Mouse (Mus musculus): ENCODE measurements around the gene Ccdc153. TPM values are rescaled to one million over a fixed set of nuclear protein-coding genes. Genes with fewer than 3 reads are reported as not detected.

Ccdc153 gene
- polyA plus RNA-seq, 1 experiment from 2014 or later: not detected

- peaks cover 3% of the 10 kb centered on the region; the same call in 1 of the 2 replicates for H3K36me3 ChIP-seq (ENCODE audit: control insufficient read depth, insufficient read depth, low read length)
- H3K27me3 ChIP-seq (replicated peaks; ENCODE audit: control insufficient read depth, insufficient read depth, low read length): no peaks in the 10 kb centered on the region
- no peak overlapping the region for H3K4me3 ChIP-seq (ENCODE audit: low read depth, low read length)
- no peak overlapping the region for H3K4me2 ChIP-seq (ENCODE audit: low read length)
- WGBS: 88% methylated on average over 2 of the region's 2 CpGs
- H3K9ac ChIP-seq (ENCODE audit: low read length): no peak overlapping the region
- H3K27ac ChIP-seq (ENCODE audit: low read depth): no peak overlapping the region
- no peaks in the 10 kb centered on the region for H3K4me1 ChIP-seq (replicated peaks; ENCODE audit: control insufficient read depth, insufficient read depth, low read length)
- DNase-seq (ENCODE audit: low spot score) (no peak), ATAC-seq (replicated peaks; ENCODE audit: low FRiP score, low TSS enrichment, low read depth) (no peak)
- H3K9me3 ChIP-seq (ENCODE audit: control insufficient read depth, low read length): no peaks in the 10 kb centered on the region
These were observed 32.6 kb upstream of the Ccdc153 start for GRCm38 (mm10) chr9:44207840-44208239.

DNA sequence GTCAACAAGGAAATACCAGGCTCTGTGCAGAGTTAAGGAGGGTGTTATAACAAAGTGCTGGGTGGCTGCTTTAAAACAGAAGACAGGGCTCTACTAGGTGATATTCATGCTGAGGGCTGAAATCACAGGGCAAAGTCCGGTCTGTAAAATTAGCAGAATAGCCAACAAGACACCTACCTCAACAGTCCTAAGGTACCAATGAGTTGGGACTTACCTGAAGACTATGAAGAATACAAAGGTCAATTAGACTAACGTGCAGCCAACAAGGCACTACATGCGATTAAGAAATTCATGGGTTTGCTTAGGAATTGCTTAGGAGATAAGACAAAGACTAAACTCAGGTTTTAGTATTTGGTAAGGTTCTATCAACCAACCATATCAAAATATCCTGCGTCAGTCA lies 31.1 kb upstream of the Ccdc153 start:
- no peak overlapping the region for H3K9ac ChIP-seq (ENCODE audit: low read length)
- H3K9me3 ChIP-seq (ENCODE audit: control insufficient read depth, low read length): no peaks in the 10 kb centered on the region
- peaks cover 3% of the 10 kb centered on the region; the same call in 1 of the 2 replicates for H3K36me3 ChIP-seq (ENCODE audit: control insufficient read depth, insufficient read depth, low read length)
- WGBS: 84% methylated on average over 4 of the region's 4 CpGs
- ATAC-seq (replicated peaks; ENCODE audit: low FRiP score, low TSS enrichment, low read depth) (peak; percentile 64; the same call in 1 of the 2 replicates), DNase-seq (ENCODE audit: low spot score) (no peak)
- no peak overlapping the region for H3K27ac ChIP-seq (ENCODE audit: low read depth)
- H3K4me1 ChIP-seq (replicated peaks; ENCODE audit: control insufficient read depth, insufficient read depth, low read length): no peaks in the 10 kb centered on the region
- no peaks in the 10 kb centered on the region for H3K27me3 ChIP-seq (replicated peaks; ENCODE audit: control insufficient read depth, insufficient read depth, low read length)
- no peak overlapping the region for H3K4me2 ChIP-seq (ENCODE audit: low read length)
- no peak overlapping the region for H3K4me3 ChIP-seq (ENCODE audit: low read depth, low read length)

GRCm38 (mm10) chr9:44212406-44212805 lies 28.1 kb upstream of the Ccdc153 start:
- DNase-seq (ENCODE audit: low spot score) (no peak), ATAC-seq (replicated peaks; ENCODE audit: low FRiP score, low TSS enrichment, low read depth) (no peak)
- Histone ChIP-seq H3K27me3 (replicated peaks; ENCODE audit: control insufficient read depth, insufficient read depth, low read length) (no peaks in the 10 kb centered on the region), H3K4me2 (ENCODE audit: low read length) (no peak overlapping the region), H3K9me3 (ENCODE audit: control insufficient read depth, low read length) (no peaks in the 10 kb centered on the region), H3K4me3 (ENCODE audit: low read depth, low read length) (no peak overlapping the region), H3K27ac (ENCODE audit: low read depth) (no peak overlapping the region), H3K9ac (ENCODE audit: low read length) (no peak overlapping the region), H3K4me1 (replicated peaks; ENCODE audit: control insufficient read depth, insufficient read depth, low read length) (no peaks in the 10 kb centered on the region), H3K36me3 (ENCODE audit: control insufficient read depth, insufficient read depth, low read length) (peaks cover 3% of the 10 kb centered on the region; the same call in 1 of the 2 replicates)
- WGBS: 90% methylated on average over 4 of the region's 4 CpGs

DNA sequence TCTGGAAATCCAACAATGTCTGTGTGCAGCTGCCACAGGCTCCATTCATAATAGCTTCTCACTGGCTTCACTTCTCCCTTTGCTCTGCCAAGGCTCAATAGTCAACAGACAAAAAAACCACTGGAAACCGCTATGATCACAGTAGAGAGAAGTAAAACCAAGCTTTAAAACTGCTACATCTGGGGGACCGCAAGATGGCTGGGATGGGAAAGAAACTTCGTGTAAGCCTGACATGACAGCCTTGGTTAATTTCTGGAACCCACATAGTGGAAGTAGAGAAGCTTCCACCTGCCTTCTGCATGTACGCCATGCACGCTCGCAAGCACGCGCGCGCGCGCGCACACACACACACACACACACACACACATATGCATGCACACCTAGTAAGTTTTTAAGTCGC lies 26.9 kb upstream of the Ccdc153 start:
- H3K27me3 ChIP-seq (replicated peaks; ENCODE audit: control insufficient read depth, insufficient read depth, low read length): no peaks in the 10 kb centered on the region
- H3K9me3 ChIP-seq (ENCODE audit: control insufficient read depth, low read length): no peaks in the 10 kb centered on the region
- DNase-seq (ENCODE audit: low spot score) (no peak), ATAC-seq (replicated peaks; ENCODE audit: low FRiP score, low TSS enrichment, low read depth) (no peak)
- H3K36me3 ChIP-seq (ENCODE audit: control insufficient read depth, insufficient read depth, low read length): peaks cover 3% of the 10 kb centered on the region; the same call in 1 of the 2 replicates
- no peak overlapping the region for H3K9ac ChIP-seq (ENCODE audit: low read length)
- 93% methylated on average over 14 of the region's 14 CpGs for WGBS
- no peak overlapping the region for H3K4me2 ChIP-seq (ENCODE audit: low read length)
- H3K4me3 ChIP-seq (ENCODE audit: low read depth, low read length): no peak overlapping the region
- no peak overlapping the region for H3K27ac ChIP-seq (ENCODE audit: low read depth)
- H3K4me1 ChIP-seq (replicated peaks; ENCODE audit: control insufficient read depth, insufficient read depth, low read length): no peaks in the 10 kb centered on the region

DNA sequence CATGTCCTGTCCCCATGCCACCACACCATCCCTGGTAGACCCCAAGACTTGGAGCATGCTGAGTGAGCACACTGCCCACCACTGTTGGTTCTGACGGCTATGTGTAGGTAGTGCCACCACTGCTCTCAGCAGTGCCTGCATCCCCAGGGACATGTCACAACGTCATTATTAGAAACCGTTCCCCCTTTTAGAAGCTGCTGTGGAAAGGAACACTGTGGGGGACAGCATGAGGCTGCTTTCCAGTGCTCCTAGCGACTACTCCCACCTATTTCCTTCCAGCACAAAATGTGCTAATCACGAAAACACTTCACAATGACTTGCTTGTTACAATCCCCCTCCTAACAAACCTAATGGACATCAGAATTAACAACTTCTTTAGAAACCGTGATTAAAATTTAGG lies 14.5 kb upstream of the Ccdc153 start:
- H3K4me3 ChIP-seq (ENCODE audit: low read depth, low read length): no peak overlapping the region
- 62% methylated on average over 6 of the region's 6 CpGs for WGBS
- H3K9ac ChIP-seq (ENCODE audit: low read length): no peak overlapping the region
- no peak overlapping the region for H3K27ac ChIP-seq (ENCODE audit: low read depth)
- H3K27me3 ChIP-seq (replicated peaks; ENCODE audit: control insufficient read depth, insufficient read depth, low read length): no peaks in the 10 kb centered on the region
- no peak overlapping the region for H3K4me2 ChIP-seq (ENCODE audit: low read length)
- DNase-seq (ENCODE audit: low spot score) (no peak), ATAC-seq (replicated peaks; ENCODE audit: low FRiP score, low TSS enrichment, low read depth) (no peak)
- peaks cover 11% of the 10 kb centered on the region; the same call in 1 of the 2 replicates for H3K4me1 ChIP-seq (replicated peaks; ENCODE audit: control insufficient read depth, insufficient read depth, low read length)
- no peaks in the 10 kb centered on the region for H3K9me3 ChIP-seq (ENCODE audit: control insufficient read depth, low read length)
- no peaks in the 10 kb centered on the region for H3K36me3 ChIP-seq (ENCODE audit: control insufficient read depth, insufficient read depth, low read length)

- H3K9me3 ChIP-seq (ENCODE audit: control insufficient read depth, low read length): no peaks in the 10 kb centered on the region
- H3K9ac ChIP-seq (ENCODE audit: low read length): no peak overlapping the region
- H3K4me3 ChIP-seq (ENCODE audit: low read depth, low read length): no peak overlapping the region
- peaks cover 20% of the 10 kb centered on the region for H3K4me1 ChIP-seq (replicated peaks; ENCODE audit: control insufficient read depth, insufficient read depth, low read length)
- H3K27me3 ChIP-seq (replicated peaks; ENCODE audit: control insufficient read depth, insufficient read depth, low read length): no peaks in the 10 kb centered on the region
- DNase-seq (ENCODE audit: low spot score) (no peak), ATAC-seq (replicated peaks; ENCODE audit: low FRiP score, low TSS enrichment, low read depth) (no peak)
- H3K4me2 ChIP-seq (ENCODE audit: low read length): peak overlapping the region; percentile 78; the same call in 1 of the 2 replicates
- no peaks in the 10 kb centered on the region for H3K36me3 ChIP-seq (ENCODE audit: control insufficient read depth, insufficient read depth, low read length)
- H3K27ac ChIP-seq (ENCODE audit: low read depth): no peak overlapping the region
These were observed 8.9 kb upstream of the Ccdc153 start for GRCm38 (mm10) chr9:44231609-44232008.

- Histone ChIP-seq H3K9me3 (ENCODE audit: control insufficient read depth, low read length) (no peaks in the 10 kb centered on the region), H3K27ac (ENCODE audit: low read depth) (peak overlapping the region; percentile 90), H3K4me3 (ENCODE audit: low read depth, low read length) (peak overlapping the region; percentile 87), H3K4me2 (ENCODE audit: low read length) (peak overlapping the region; percentile 78), H3K36me3 (ENCODE audit: control insufficient read depth, insufficient read depth, low read length) (no peaks in the 10 kb centered on the region), H3K9ac (ENCODE audit: low read length) (peak overlapping the region; percentile 88), H3K4me1 (replicated peaks; ENCODE audit: control insufficient read depth, insufficient read depth, low read length) (peaks cover 20% of the 10 kb centered on the region), H3K27me3 (replicated peaks; ENCODE audit: control insufficient read depth, insufficient read depth, low read length) (no peaks in the 10 kb centered on the region)
- under 1% methylated on average over 40 of the region's 40 CpGs for WGBS
- ATAC-seq (replicated peaks; ENCODE audit: low FRiP score, low TSS enrichment, low read depth) (peak; percentile 78), DNase-seq (ENCODE audit: low spot score) (no peak)
These were observed 7.3 kb upstream of the Ccdc153 start for GRCm38 (mm10) chr9:44233021-44233801.

GRCm38 (mm10) chr9:44233802-44234478 lies 6.5 kb upstream of the Ccdc153 start, which contains the start of gene Cbl:
Gene Cbl (minus strand): TSS chr9:44234049.
- Histone ChIP-seq H3K36me3 (ENCODE audit: control insufficient read depth, insufficient read depth, low read length) (no peaks in the 10 kb centered on the region), H3K4me3 (ENCODE audit: low read depth, low read length) (peak within 1 kb of the TSS; percentile 87), H3K27ac (ENCODE audit: low read depth) (peak within 1 kb of the TSS; percentile 90), H3K4me1 (replicated peaks; ENCODE audit: control insufficient read depth, insufficient read depth, low read length) (peaks cover 20% of the 10 kb centered on the region), H3K4me2 (ENCODE audit: low read length) (peak within 1 kb of the TSS; percentile 78), H3K27me3 (replicated peaks; ENCODE audit: control insufficient read depth, insufficient read depth, low read length) (no peaks in the 10 kb centered on the region), H3K9me3 (ENCODE audit: control insufficient read depth, low read length) (no peaks in the 10 kb centered on the region), H3K9ac (ENCODE audit: low read length) (peak within 1 kb of the TSS; percentile 88)
- DNase-seq (ENCODE audit: low spot score) (peak; percentile 100), ATAC-seq (replicated peaks; ENCODE audit: low FRiP score, low TSS enrichment, low read depth) (peak; percentile 96)
- WGBS: under 1% methylated on average over 67 of the region's 76 CpGs

All from intestine, embryonic 14.5 days (tissue).